Mouse (Mus musculus) neural tube, embryonic 14.5 days (tissue): ENCODE data around the gene Casp14. TPM values are rescaled to one million over a fixed set of nuclear protein-coding genes. Genes with fewer than 3 reads are reported as not detected.
"Not testable (repeated sequence)": the region's sequence is repeated elsewhere in the genome, so short reads cannot be mapped to it uniquely, and the experiment has no call there.

ENCODE experiments used
- ATAC-seq: fragments of 200-750 bp; cut with Nextera tagmentation; 2 replicates; pipeline ENCODE4 v1.8.0; 2017; ENCODE audit warnings: low read depth, mild to moderate bottlenecking, moderate TSS enrichment, moderate library complexity
- H3K27ac ChIP-seq: fragments of 300-500 bp; sonication (generic); 2 replicates; pipeline ENCODE4 v1.5.1; 2014; ENCODE audit warnings: low read depth, mild to moderate bottlenecking, control low read depth, low read length, moderate library complexity, mixed read lengths
- H3K27me3 ChIP-seq: fragments of 300-500 bp; sonication (generic); 2 replicates; pipeline ENCODE4 v1.6.1; 2014; ENCODE audit warnings: low read length; ENCODE audit not compliant: control insufficient read depth, insufficient read depth
- H3K36me3 ChIP-seq: fragments of 300-500 bp; sonication (generic); 2 replicates; pipeline ENCODE4 v1.6.1; 2014; ENCODE audit warnings: low read length, mixed read lengths; ENCODE audit not compliant: control insufficient read depth, insufficient read depth
- H3K4me1 ChIP-seq: fragments of 300-500 bp; sonication (generic); 2 replicates; pipeline ENCODE4 v1.6.1; 2014; ENCODE audit warnings: low read length; ENCODE audit not compliant: control insufficient read depth, insufficient read depth
- H3K4me2 ChIP-seq: fragments of 300-500 bp; sonication (generic); 2 replicates; pipeline ENCODE4 v1.6.1; 2014; ENCODE audit warnings: mild to moderate bottlenecking, low read depth, low read length, control low read depth
- H3K4me3 ChIP-seq: fragments of 300-500 bp; sonication (generic); 2 replicates; pipeline ENCODE4 v1.5.1; 2014; ENCODE audit warnings: low read depth, low read length, control low read depth, mixed read lengths
- H3K9ac ChIP-seq: fragments of 300-500 bp; sonication (generic); replicated peaks from 2 replicates; pipeline ENCODE4 v1.6.1; 2014; ENCODE audit warnings: low read depth, mild to moderate bottlenecking, control low read depth, low read length, mixed read lengths
- H3K9me3 ChIP-seq: fragments of 300-500 bp; sonication (generic); 2 replicates; pipeline ENCODE4 v1.6.1; 2016; ENCODE audit warnings: low read length; ENCODE audit not compliant: control insufficient read depth
- WGBS: fragments of 180-500 bp; shearing (Covaris S2); extraction: QIAGEN DNeasy Blood & Tissue Kit; methylation state at CpG from one replicate; pipeline ENCODE4 v1.1.7; 2014; 5-methylcytosine and 5-hydroxymethylcytosine counted together
- polyA plus RNA-seq: library from polyadenylated mRNA; unstranded; fragments of >200 nt; fragmentation: Nextera tagmentation; extraction: Ambion mirVana; gene quantifications from 2 replicates; pipeline ENCODE4 v1.2.1, GENCODE M21; 2014

Casp14 gene
- polyA plus RNA-seq, 1 experiment from 2014 or later: not detected

- Histone ChIP-seq H3K9me3 (no peaks in the 10 kb centered on the region), H3K4me1 (no peaks in the 10 kb centered on the region), H3K9ac (no peak overlapping the region), H3K27me3 (no peaks in the 10 kb centered on the region), H3K4me2 (no peak overlapping the region), H3K4me3 (no peak overlapping the region), H3K36me3 (no peaks in the 10 kb centered on the region), H3K27ac (no peak overlapping the region)
- 85% methylated on average over 6 of the region's 6 CpGs for WGBS
- ATAC-seq: no peak
Observed at GRCm38 (mm10) chr10:78714129-78714528, 4.0 kb downstream of the Casp14 start.

GRCm38 (mm10) chr10:78710706-78711105 is 7.4 kb downstream of the Casp14 start:
- Histone ChIP-seq H3K27ac (no peak overlapping the region), H3K9me3 (no peaks in the 10 kb centered on the region), H3K4me1 (no peaks in the 10 kb centered on the region), H3K9ac (no peak overlapping the region), H3K27me3 (no peaks in the 10 kb centered on the region), H3K4me2 (no peak overlapping the region), H3K36me3 (no peaks in the 10 kb centered on the region), H3K4me3 (no peak overlapping the region)
- no peak for ATAC-seq

DNA sequence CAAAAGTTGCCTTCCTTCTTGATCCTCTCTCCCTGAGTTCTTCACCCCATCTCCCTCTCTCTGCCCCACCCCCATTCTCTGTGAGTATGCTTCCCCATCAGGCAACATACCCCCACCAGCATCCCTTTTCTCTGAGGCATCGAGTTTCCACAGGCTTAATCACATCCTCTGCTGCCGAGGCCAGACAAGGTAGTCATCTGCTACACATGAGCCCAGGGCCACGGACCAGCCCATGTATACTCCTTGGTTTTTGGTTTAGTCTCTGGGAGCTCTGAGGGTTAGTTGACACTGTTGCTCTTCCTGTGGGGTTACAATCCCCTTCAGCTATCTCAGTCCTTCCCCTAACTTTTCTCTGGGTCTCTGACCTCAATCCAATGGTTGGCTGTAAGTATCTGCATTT is 17.2 kb downstream of the Casp14 start:
- H3K36me3 ChIP-seq: no peaks in the 10 kb centered on the region
- H3K4me1 ChIP-seq: no peaks in the 10 kb centered on the region
- no peak overlapping the region for H3K4me3 ChIP-seq
- no peaks in the 10 kb centered on the region for H3K9me3 ChIP-seq
- no peak for ATAC-seq
- no peak overlapping the region for H3K9ac ChIP-seq
- no peak overlapping the region for H3K4me2 ChIP-seq
- no peaks in the 10 kb centered on the region for H3K27me3 ChIP-seq
- H3K27ac ChIP-seq: no peak overlapping the region
- 64% methylated on average over 3 of the region's 3 CpGs for WGBS

GRCm38 (mm10) chr10:78689973-78690372 is 28.1 kb downstream of the Casp14 start:
- H3K4me3 ChIP-seq: no peak overlapping the region
- H3K4me2 ChIP-seq: no peak overlapping the region
- no peak overlapping the region for H3K27ac ChIP-seq
- no peaks in the 10 kb centered on the region for H3K36me3 ChIP-seq
- no peak for ATAC-seq
- H3K9ac ChIP-seq: no peak overlapping the region
- WGBS: 90% methylated on average over 6 of the region's 6 CpGs
- no peaks in the 10 kb centered on the region for H3K9me3 ChIP-seq
- H3K4me1 ChIP-seq: no peaks in the 10 kb centered on the region
- no peaks in the 10 kb centered on the region for H3K27me3 ChIP-seq

- no peaks in the 10 kb centered on the region for H3K36me3 ChIP-seq
- no peak overlapping the region for H3K4me3 ChIP-seq
- no peak for ATAC-seq
- H3K27ac ChIP-seq: no peak overlapping the region
- no peaks in the 10 kb centered on the region for H3K9me3 ChIP-seq
- no peaks in the 10 kb centered on the region for H3K4me1 ChIP-seq
- H3K9ac ChIP-seq: no peak overlapping the region
- H3K4me2 ChIP-seq: no peak overlapping the region
- no peaks in the 10 kb centered on the region for H3K27me3 ChIP-seq
- 52% methylated on average over 4 of the region's 4 CpGs for WGBS
Observed at GRCm38 (mm10) chr10:78686995-78687577, 31.0 kb downstream of the Casp14 start.

- WGBS: 15% methylated on average over 1 of the region's 1 CpGs
- not testable (repeated sequence) for H3K9me3 ChIP-seq, H3K27me3 ChIP-seq, H3K4me2 ChIP-seq, H3K27ac ChIP-seq, ATAC-seq, H3K4me3 ChIP-seq, H3K36me3 ChIP-seq, H3K9ac ChIP-seq, H3K4me1 ChIP-seq
Observed at GRCm38 (mm10) chr10:78670121-78670520, 48.0 kb downstream of the Casp14 start.

DNA sequence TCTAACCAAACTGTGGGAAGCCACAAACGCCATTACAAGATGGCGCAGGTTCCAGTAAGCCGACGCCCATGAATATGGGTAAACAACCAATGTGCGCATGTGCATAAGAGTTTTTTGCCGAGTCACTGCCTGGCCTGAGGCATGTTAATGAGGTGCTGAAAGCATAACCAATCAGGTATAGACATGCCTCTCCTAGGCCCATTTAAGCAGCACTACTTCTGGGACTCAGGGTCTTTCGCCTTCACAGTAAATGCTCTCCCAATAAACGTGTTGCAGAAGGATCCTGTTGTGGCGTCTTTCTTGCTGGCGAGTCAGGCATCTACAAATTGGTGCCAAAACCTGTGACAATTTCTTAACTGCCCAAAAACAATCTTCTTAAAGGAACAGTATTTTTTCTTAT is 51.4 kb downstream of the Casp14 start:
- 92% methylated on average over 10 of the region's 10 CpGs for WGBS
- H3K9me3 ChIP-seq, H3K4me1 ChIP-seq, H3K4me3 ChIP-seq, H3K4me2 ChIP-seq, H3K27ac ChIP-seq, H3K36me3 ChIP-seq, ATAC-seq, H3K27me3 ChIP-seq, H3K9ac ChIP-seq: not testable (repeated sequence)

DNA sequence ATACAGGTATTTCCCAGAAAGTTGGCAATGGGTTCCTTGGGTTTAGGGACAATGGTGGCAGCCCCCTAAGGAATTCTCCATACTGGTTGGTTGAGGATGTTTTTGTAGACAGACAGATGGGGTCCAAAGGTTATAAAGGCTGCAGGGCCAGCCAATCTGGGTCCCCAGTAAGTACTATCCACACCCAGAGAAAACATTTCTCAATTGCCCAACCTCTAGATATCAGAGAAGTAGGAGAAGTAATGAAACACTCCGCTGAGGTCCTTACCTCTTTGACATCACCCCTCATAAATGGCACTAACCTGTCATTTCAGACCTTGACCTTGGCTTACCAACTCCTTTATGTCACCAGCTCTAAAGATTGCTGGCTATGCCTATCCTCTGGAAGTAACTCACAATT is 53.5 kb downstream of the Casp14 start:
- H3K4me2 ChIP-seq: no peak overlapping the region
- no peaks in the 10 kb centered on the region for H3K4me1 ChIP-seq
- no peaks in the 10 kb centered on the region for H3K27me3 ChIP-seq
- H3K27ac ChIP-seq: no peak overlapping the region
- WGBS: 93% methylated on average over 1 of the region's 1 CpGs
- H3K4me3 ChIP-seq: no peak overlapping the region
- H3K9ac ChIP-seq: no peak overlapping the region
- no peaks in the 10 kb centered on the region for H3K9me3 ChIP-seq
- no peak for ATAC-seq
- H3K36me3 ChIP-seq: no peaks in the 10 kb centered on the region
